Mouse (Mus musculus) lung, postnatal 0 days (tissue): ENCODE measurements at regions not wholly inside any gene's neighbourhood (a gene's known extent, or its start where the extent isn't known, plus 50 kb on each side); places are given as distances from the start of the nearest gene placed in this dataset.

Source experiments
- CTCF ChIP-seq: IDR thresholded peaks from 2 replicates; pipeline ENCODE4 v1.5.1; 2016; ENCODE audit warnings: antibody characterized with exemption, mild to moderate bottlenecking
- EP300 ChIP-seq: IDR thresholded peaks from 2 replicates; pipeline ENCODE4 v1.6.1; 2016; ENCODE audit warnings: antibody characterized with exemption, mild to moderate bottlenecking, control low read depth

DNA sequence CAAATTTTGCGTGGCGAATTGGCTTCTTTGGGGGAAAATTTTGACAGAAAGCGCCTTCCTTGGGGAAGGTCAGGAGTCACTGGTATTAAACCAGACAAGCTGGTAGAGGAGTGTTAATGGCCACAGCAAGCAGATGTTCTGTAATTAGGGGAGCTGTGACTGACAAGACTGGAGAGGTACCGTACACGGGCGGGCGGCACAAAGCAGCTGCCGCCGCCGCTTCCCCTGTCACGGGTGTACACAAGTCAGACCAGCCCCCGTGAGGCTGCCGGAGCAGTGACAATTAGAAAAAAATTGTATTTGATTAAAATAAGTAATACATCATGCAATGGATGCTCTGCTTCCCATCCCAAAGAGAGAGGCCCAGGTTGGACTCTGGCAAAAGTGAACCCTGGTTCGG, 369.8 kb downstream of the Vrk1 start:
- TF ChIP-seq CTCF, result no peak
- no peak for TF ChIP-seq EP300
